Comparison of ENCODE assay signal across 20 mouse cellular contexts in genomic region chr10:85561418-85561817, GRCm38 (mm10).
"Had no signal": no experiment of that assay in that cellular context is flagged by ENCODE, and none has a peak within 500 bp of the region (broad histone marks: within the 10 kb centered on the region; RNA-seq: fewer than 3 reads in every experiment).

No protein-coding gene starts in this region.

- ATAC-seq: liver, postnatal 0 days; lung, postnatal 0 days; midbrain, embryonic 15.5 days had no signal

- H3K4me3 ChIP-seq: limb, embryonic 12.5 days; limb, embryonic 15.5 days; midbrain, embryonic 12.5 days; midbrain, embryonic 15.5 days; myocyte; neural tube, embryonic 13.5 days had no signal

- H3K9me3 ChIP-seq: limb, embryonic 12.5 days; limb, embryonic 15.5 days; midbrain, embryonic 12.5 days; midbrain, embryonic 15.5 days; neural tube, embryonic 13.5 days had no signal

- H3K4me1 ChIP-seq: limb, embryonic 12.5 days; limb, embryonic 15.5 days; midbrain, embryonic 12.5 days; midbrain, embryonic 15.5 days; neural tube, embryonic 13.5 days had no signal

- H3K4me2 ChIP-seq: limb, embryonic 12.5 days; limb, embryonic 15.5 days; liver, embryonic 11.5 days; lung, embryonic 14.5 days; midbrain, embryonic 12.5 days; midbrain, embryonic 15.5 days; neural tube, embryonic 13.5 days had no signal

- DNase-seq: kidney, adult 18-20 months; kidney, adult 9 months; kidney, postnatal 14 days; kidney, postnatal 4 days; left cerebral cortex, postnatal 4 days; liver, postnatal 0 days; lung, embryonic 14.5 days; thymus, adult 18-20 months; thymus, postnatal 25 days had no signal

- H3K36me3 ChIP-seq: limb, embryonic 12.5 days; limb, embryonic 15.5 days; midbrain, embryonic 12.5 days; midbrain, embryonic 15.5 days; neural tube, embryonic 13.5 days had no signal

- H3K27ac ChIP-seq: limb, embryonic 12.5 days; limb, embryonic 15.5 days; liver, embryonic 14.5 days; macrophage; midbrain, embryonic 12.5 days; midbrain, embryonic 15.5 days; neural tube, embryonic 13.5 days; stomach, postnatal 0 days had no signal

- H3K9ac ChIP-seq: limb, embryonic 12.5 days; limb, embryonic 15.5 days; liver, embryonic 14.5 days; liver, postnatal 0 days; lung, embryonic 14.5 days; midbrain, embryonic 12.5 days; midbrain, embryonic 15.5 days; neural tube, embryonic 13.5 days had no signal

- H3K27me3 ChIP-seq: limb, embryonic 12.5 days; limb, embryonic 15.5 days; midbrain, embryonic 12.5 days; midbrain, embryonic 15.5 days; neural tube, embryonic 13.5 days had no signal
